Mouse (Mus musculus) stomach, embryonic 15.5 days (tissue): ENCODE results near the gene Ffar2. TPM values are rescaled to one million over a fixed set of nuclear protein-coding genes. Genes with fewer than 3 reads are reported as not detected.
A peak's percentile ranks its signal among the peaks of the same experiment; 100 is the strongest.

ENCODE experiments used
- ATAC-seq: fragments of 200-750 bp; cut with Nextera tagmentation; 2 replicates; pipeline ENCODE4 v1.8.0; 2017; ENCODE audit warnings: low read depth, moderate number of reproducible peaks, moderate TSS enrichment; ENCODE audit not compliant: insufficient read depth, low FRiP score
- H3K27ac ChIP-seq: fragments of 300-500 bp; sonication (generic); 2 replicates; pipeline ENCODE4 v1.5.1; 2015; ENCODE audit warnings: mild to moderate bottlenecking, inconsistent platforms
- H3K27me3 ChIP-seq: fragments of 300-500 bp; sonication (generic); replicated peaks from 2 replicates; pipeline ENCODE4 v1.6.1; 2015; ENCODE audit warnings: inconsistent platforms
- H3K36me3 ChIP-seq: fragments of 300-500 bp; sonication (generic); 2 replicates; pipeline ENCODE4 v1.6.1; 2015; ENCODE audit warnings: inconsistent platforms
- H3K4me1 ChIP-seq: fragments of 300-500 bp; sonication (generic); 2 replicates; pipeline ENCODE4 v1.6.1; 2015; ENCODE audit warnings: inconsistent platforms
- H3K4me2 ChIP-seq: fragments of 300-500 bp; sonication (generic); 2 replicates; pipeline ENCODE4 v1.6.1; 2015; ENCODE audit warnings: mild to moderate bottlenecking, inconsistent platforms
- H3K4me3 ChIP-seq: fragments of 300-500 bp; sonication (generic); replicated peaks from 2 replicates; pipeline ENCODE4 v1.5.1; 2015; ENCODE audit warnings: inconsistent platforms
- H3K9ac ChIP-seq: fragments of 300-500 bp; sonication (generic); 2 replicates; pipeline ENCODE4 v1.6.1; 2015; ENCODE audit warnings: inconsistent platforms
- H3K9me3 ChIP-seq: fragments of 300-500 bp; sonication (generic); 2 replicates; pipeline ENCODE4 v1.6.1; 2016; ENCODE audit warnings: inconsistent platforms
- WGBS: fragments of 180-500 bp; shearing (Covaris S2); methylation state at CpG from one replicate; pipeline ENCODE4 v1.1.7; 2015; 5-methylcytosine and 5-hydroxymethylcytosine counted together
- polyA plus RNA-seq: library from polyadenylated mRNA; unstranded; fragments of >200 nt; fragmentation: Nextera tagmentation; extraction: Ambion mirVana; gene quantifications from 2 replicates; pipeline ENCODE4 v1.2.1, GENCODE M21; 2015

Ffar2 gene
- 14.9 and 26.5 TPM in 2 replicates for polyA plus RNA-seq

GRCm38 (mm10) chr7:30823675-30824074 lies at the start of gene Ffar2:
Ffar2 (minus strand) TSS chr7:30823775.
- Histone ChIP-seq H3K27me3 (no peaks in the 10 kb centered on the region), H3K9me3 (no peaks in the 10 kb centered on the region), H3K4me3 (no peak within 1 kb of the TSS), H3K27ac (peak within 1 kb of the TSS; percentile 11; the same call in 1 of the 2 replicates), H3K9ac (no peak within 1 kb of the TSS), H3K36me3 (no peaks in the 10 kb centered on the region), H3K4me1 (no peaks in the 10 kb centered on the region; the same call in 1 of the 2 replicates), H3K4me2 (peak within 1 kb of the TSS; percentile 6; the same call in 1 of the 2 replicates)
- ATAC-seq: peak; percentile 37; the same call in 1 of the 2 replicates
- WGBS: 79% methylated on average over 18 of the region's 18 CpGs

- no peaks in the 10 kb centered on the region for H3K9me3 ChIP-seq
- no peaks in the 10 kb centered on the region for H3K4me1 ChIP-seq
- H3K36me3 ChIP-seq: no peaks in the 10 kb centered on the region
- 20% methylated on average over 15 of the region's 15 CpGs for WGBS
- peak overlapping the region; percentile 39 for H3K4me2 ChIP-seq
- H3K9ac ChIP-seq: no peak overlapping the region
- no peak overlapping the region for H3K4me3 ChIP-seq
- no peaks in the 10 kb centered on the region for H3K27me3 ChIP-seq
- no peak overlapping the region for H3K27ac ChIP-seq
- ATAC-seq: no peak
Measured at GRCm38 (mm10) chr7:30873083-30873482, 49.5 kb upstream of the Ffar2 start.

- H3K9ac ChIP-seq: no peak overlapping the region
- no peak overlapping the region for H3K4me3 ChIP-seq
- no peaks in the 10 kb centered on the region for H3K27me3 ChIP-seq
- no peak overlapping the region for H3K4me2 ChIP-seq
- 79% methylated on average over 8 of the region's 8 CpGs for WGBS
- no peak for ATAC-seq
- H3K4me1 ChIP-seq: no peaks in the 10 kb centered on the region
- no peak overlapping the region for H3K27ac ChIP-seq
- no peaks in the 10 kb centered on the region for H3K9me3 ChIP-seq
- no peaks in the 10 kb centered on the region for H3K36me3 ChIP-seq
Measured at GRCm38 (mm10) chr7:30863386-30863785, 39.8 kb upstream of the Ffar2 start.

- ATAC-seq: no peak
- H3K4me3 ChIP-seq: no peak within 1 kb of the TSS
- no peak within 1 kb of the TSS for H3K4me2 ChIP-seq
- no peaks in the 10 kb centered on the region for H3K4me1 ChIP-seq
- H3K36me3 ChIP-seq: no peaks in the 10 kb centered on the region
- H3K27ac ChIP-seq: no peak within 1 kb of the TSS
- no peaks in the 10 kb centered on the region for H3K27me3 ChIP-seq
- H3K9me3 ChIP-seq: no peaks in the 10 kb centered on the region
- no peak within 1 kb of the TSS for H3K9ac ChIP-seq
- WGBS: 82% methylated on average over 12 of the region's 12 CpGs
Measured at GRCm38 (mm10) chr7:30861464-30861863, 37.9 kb upstream of the Ffar2 start, which contains the start of gene Ffar1. Ffar1 (minus strand) TSS chr7:30861564.

- peak overlapping the region; percentile 53 for H3K4me2 ChIP-seq
- H3K27me3 ChIP-seq: no peaks in the 10 kb centered on the region
- H3K9me3 ChIP-seq: no peaks in the 10 kb centered on the region
- H3K4me3 ChIP-seq: peak overlapping the region; percentile 30
- WGBS: 10% methylated on average over 14 of the region's 16 CpGs
- no peak overlapping the region for H3K9ac ChIP-seq
- H3K27ac ChIP-seq: no peak overlapping the region
- H3K4me1 ChIP-seq: no peaks in the 10 kb centered on the region
- no peaks in the 10 kb centered on the region for H3K36me3 ChIP-seq
- peak; percentile 24; the same call in 1 of the 2 replicates for ATAC-seq
Measured at GRCm38 (mm10) chr7:30859635-30860402, 36.2 kb upstream of the Ffar2 start.

GRCm38 (mm10) chr7:30859290-30859634 lies 35.7 kb upstream of the Ffar2 start:
- ATAC-seq: no peak
- Histone ChIP-seq H3K4me2 (peak overlapping the region; percentile 53; the same call in 1 of the 2 replicates), H3K4me3 (no peak overlapping the region), H3K9me3 (no peaks in the 10 kb centered on the region), H3K4me1 (no peaks in the 10 kb centered on the region), H3K27me3 (no peaks in the 10 kb centered on the region), H3K36me3 (no peaks in the 10 kb centered on the region), H3K9ac (no peak overlapping the region), H3K27ac (no peak overlapping the region)

GRCm38 (mm10) chr7:30857746-30858145 lies 34.2 kb upstream of the Ffar2 start:
- Histone ChIP-seq H3K4me2 (no peak overlapping the region), H3K4me1 (no peaks in the 10 kb centered on the region), H3K27me3 (no peaks in the 10 kb centered on the region), H3K27ac (no peak overlapping the region), H3K4me3 (no peak overlapping the region), H3K9me3 (no peaks in the 10 kb centered on the region), H3K9ac (no peak overlapping the region), H3K36me3 (no peaks in the 10 kb centered on the region)
- WGBS: 69% methylated on average over 1 of the region's 1 CpGs
- no peak for ATAC-seq

GRCm38 (mm10) chr7:30856078-30856477 lies 32.5 kb upstream of the Ffar2 start, which contains the start of gene Ffar3:
Ffar3 (minus strand) TSS chr7:30856178.
- ATAC-seq: no peak
- H3K9ac ChIP-seq: no peak within 1 kb of the TSS
- H3K4me1 ChIP-seq: no peaks in the 10 kb centered on the region
- H3K27me3 ChIP-seq: no peaks in the 10 kb centered on the region
- no peaks in the 10 kb centered on the region for H3K9me3 ChIP-seq
- WGBS: 66% methylated on average over 6 of the region's 6 CpGs
- H3K4me3 ChIP-seq: no peak within 1 kb of the TSS
- no peak within 1 kb of the TSS for H3K4me2 ChIP-seq
- H3K36me3 ChIP-seq: no peaks in the 10 kb centered on the region
- no peak within 1 kb of the TSS for H3K27ac ChIP-seq

- no peak overlapping the region for H3K9ac ChIP-seq
- no peak overlapping the region for H3K27ac ChIP-seq
- no peak for ATAC-seq
Measured at GRCm38 (mm10) chr7:30851421-30851820, 27.8 kb upstream of the Ffar2 start.

GRCm38 (mm10) chr7:30847934-30848333 lies 24.4 kb upstream of the Ffar2 start:
- H3K4me2 ChIP-seq: no peak overlapping the region
- ATAC-seq: no peak
- no peaks in the 10 kb centered on the region for H3K4me1 ChIP-seq
- H3K9ac ChIP-seq: no peak overlapping the region
- H3K27me3 ChIP-seq: no peaks in the 10 kb centered on the region
- WGBS: 72% methylated on average over 6 of the region's 6 CpGs
- H3K4me3 ChIP-seq: no peak overlapping the region
- no peaks in the 10 kb centered on the region for H3K9me3 ChIP-seq
- H3K27ac ChIP-seq: no peak overlapping the region
- no peaks in the 10 kb centered on the region for H3K36me3 ChIP-seq

More at GRCm38 (mm10) chr7:30851421-30851820, 27.8 kb upstream of the Ffar2 start:
- no peaks in the 10 kb centered on the region for H3K9me3 ChIP-seq
- no peaks in the 10 kb centered on the region for H3K27me3 ChIP-seq
- 92% methylated on average over 1 of the region's 1 CpGs for WGBS
- H3K4me3 ChIP-seq: no peak overlapping the region
- H3K36me3 ChIP-seq: no peaks in the 10 kb centered on the region
- no peak overlapping the region for H3K4me2 ChIP-seq
- no peaks in the 10 kb centered on the region for H3K4me1 ChIP-seq

GRCm38 (mm10) chr7:30847386-30847785 lies 23.8 kb upstream of the Ffar2 start:
- H3K4me3 ChIP-seq: no peak overlapping the region
- no peaks in the 10 kb centered on the region for H3K9me3 ChIP-seq
- no peak overlapping the region for H3K27ac ChIP-seq
- no peaks in the 10 kb centered on the region for H3K27me3 ChIP-seq
- WGBS: 65% methylated on average over 5 of the region's 5 CpGs
- ATAC-seq: no peak
- H3K4me1 ChIP-seq: no peaks in the 10 kb centered on the region
- no peaks in the 10 kb centered on the region for H3K36me3 ChIP-seq
- no peak overlapping the region for H3K4me2 ChIP-seq
- no peak overlapping the region for H3K9ac ChIP-seq

- Histone ChIP-seq H3K4me1 (no peaks in the 10 kb centered on the region), H3K4me3 (no peak overlapping the region), H3K27ac (no peak overlapping the region), H3K4me2 (no peak overlapping the region), H3K9ac (no peak overlapping the region), H3K36me3 (no peaks in the 10 kb centered on the region), H3K27me3 (no peaks in the 10 kb centered on the region), H3K9me3 (no peaks in the 10 kb centered on the region)
- WGBS: 55% methylated on average over 2 of the region's 2 CpGs
- no peak for ATAC-seq
Measured at GRCm38 (mm10) chr7:30846505-30847053, 23.0 kb upstream of the Ffar2 start.
